Mouse (Mus musculus) ES-Bruce4 (cell line): Measurements from ENCODE around the gene Arhgef25. TPM values are rescaled to one million over a fixed set of nuclear protein-coding genes. Genes with fewer than 3 reads are reported as not detected.
"Not testable (repeated sequence)": the region's sequence is repeated elsewhere in the genome, so short reads cannot be mapped to it uniquely, and the experiment has no call there.

Experiments
- H3K27ac ChIP-seq: 2 replicates; pipeline ENCODE4 v1.5.1; 2012; ENCODE audit warnings: low read length, inconsistent platforms; ENCODE audit not compliant: insufficient read depth
- H3K27me3 ChIP-seq: 2 replicates; pipeline ENCODE4 v1.6.1; 2012; ENCODE audit warnings: mild to moderate bottlenecking, low read length, inconsistent platforms; ENCODE audit not compliant: control insufficient read depth, poor library complexity, insufficient read depth, severe bottlenecking
- H3K36me3 ChIP-seq: 2 replicates; pipeline ENCODE4 v1.6.1; 2012; ENCODE audit warnings: inconsistent platforms, mild to moderate bottlenecking, low read length, moderate library complexity; ENCODE audit not compliant: control insufficient read depth, poor library complexity, insufficient read depth, severe bottlenecking
- H3K4me1 ChIP-seq: one replicate; pipeline ENCODE4 v1.8.1; 2011; ENCODE audit warnings: low read length; ENCODE audit not compliant: control insufficient read depth, insufficient read depth
- H3K4me3 ChIP-seq: 2 replicates; pipeline ENCODE4 v1.5.1; 2011; ENCODE audit warnings: low read depth, mild to moderate bottlenecking, low read length
- H3K9ac ChIP-seq: 2 replicates; pipeline ENCODE4 v1.6.1; 2012; ENCODE audit warnings: low read depth, mild to moderate bottlenecking, inconsistent platforms; ENCODE audit not compliant: poor library complexity, severe bottlenecking
- H3K9me3 ChIP-seq: replicated peaks from 2 replicates; pipeline ENCODE4 v1.6.1; 2012; ENCODE audit warnings: mild to moderate bottlenecking, low read length, inconsistent platforms; ENCODE audit not compliant: control insufficient read depth, poor library complexity, insufficient read depth, severe bottlenecking
- CTCF ChIP-seq: IDR thresholded peaks from one replicate; pipeline ENCODE4 v1.8.1; 2011; ENCODE audit warnings: low read depth, low read length
- EP300 ChIP-seq: IDR thresholded peaks from 2 replicates; pipeline ENCODE4 v1.6.1; 2011; ENCODE audit warnings: low read depth, low read length; ENCODE audit not compliant: insufficient read depth
- POLR2A ChIP-seq: IDR thresholded peaks from one replicate; pipeline ENCODE4 v1.8.1; 2011; ENCODE audit warnings: low read length; ENCODE audit not compliant: insufficient read depth
- polyA plus RNA-seq: library from polyadenylated mRNA; stranded (reverse); fragments of >200 nt; gene quantifications from 2 replicates; pipeline ENCODE4 v1.2.4, GENCODE M21; 2011; ENCODE audit warnings: low read depth; ENCODE audit not compliant: missing spikeins, insufficient read depth, insufficient read length

The Arhgef25 gene
- polyA plus RNA-seq, 1 experiment: 54.3 TPM

- Histone ChIP-seq H3K36me3 (peaks cover 10% of the 10 kb centered on the region), H3K9ac (peak within 1 kb of the TSS; percentile 89), H3K27ac (peak within 1 kb of the TSS; percentile 6; the same call in 1 of the 2 replicates), H3K9me3 (no peaks in the 10 kb centered on the region), H3K4me3 (peak within 1 kb of the TSS; percentile 61), H3K4me1 (peaks cover 2% of the 10 kb centered on the region), H3K27me3 (no peaks in the 10 kb centered on the region)
- no peak for TF ChIP-seq POLR2A
- TF ChIP-seq CTCF: no peak
- no peak for TF ChIP-seq EP300
Observed at GRCm38 (mm10) chr10:127195328-127196129, 5.6 kb upstream of the Arhgef25 start, which contains the start of gene Dtx3. TSS of gene Dtx3 (minus strand) at chr10:127195728.

- H3K9me3 ChIP-seq: no peaks in the 10 kb centered on the region
- H3K27ac ChIP-seq: no peak overlapping the region
- peak overlapping the region; percentile 89 for H3K9ac ChIP-seq
- H3K27me3 ChIP-seq: no peaks in the 10 kb centered on the region
- TF ChIP-seq EP300: no peak
- no peak for TF ChIP-seq CTCF
- no peak for TF ChIP-seq POLR2A
- H3K4me3 ChIP-seq: peak overlapping the region; percentile 61
- H3K4me1 ChIP-seq: peaks cover 2% of the 10 kb centered on the region
- peaks cover 10% of the 10 kb centered on the region for H3K36me3 ChIP-seq
Observed at GRCm38 (mm10) chr10:127194428-127195327, 4.8 kb upstream of the Arhgef25 start.

- Histone ChIP-seq H3K9me3 (no peaks in the 10 kb centered on the region), H3K36me3 (no peaks in the 10 kb centered on the region), H3K9ac (no peak overlapping the region), H3K4me1 (peaks cover 2% of the 10 kb centered on the region), H3K27me3 (no peaks in the 10 kb centered on the region), H3K27ac (no peak overlapping the region), H3K4me3 (no peak overlapping the region)
- TF ChIP-seq EP300 (no peak), POLR2A (no peak), CTCF (no peak)
Observed at GRCm38 (mm10) chr10:127193011-127193410, 3.1 kb upstream of the Arhgef25 start.

GRCm38 (mm10) chr10:127192057-127192328, 2.1 kb upstream of the Arhgef25 start:
- not testable (repeated sequence) for H3K4me3 ChIP-seq, H3K9me3 ChIP-seq, H3K27ac ChIP-seq, H3K27me3 ChIP-seq, H3K9ac ChIP-seq, H3K4me1 ChIP-seq, H3K36me3 ChIP-seq

GRCm38 (mm10) chr10:127191191-127192056, 1.5 kb upstream of the Arhgef25 start:
- TF ChIP-seq POLR2A: no peak
- no peak for TF ChIP-seq EP300
- no peak for TF ChIP-seq CTCF
- Histone ChIP-seq H3K9ac (no peak overlapping the region), H3K4me3 (no peak overlapping the region), H3K36me3 (no peaks in the 10 kb centered on the region), H3K4me1 (peaks cover 3% of the 10 kb centered on the region), H3K27ac (no peak overlapping the region), H3K9me3 (no peaks in the 10 kb centered on the region), H3K27me3 (no peaks in the 10 kb centered on the region)
